ENCODE assay signal across 8 mouse cellular contexts in the genomic region with DNA sequence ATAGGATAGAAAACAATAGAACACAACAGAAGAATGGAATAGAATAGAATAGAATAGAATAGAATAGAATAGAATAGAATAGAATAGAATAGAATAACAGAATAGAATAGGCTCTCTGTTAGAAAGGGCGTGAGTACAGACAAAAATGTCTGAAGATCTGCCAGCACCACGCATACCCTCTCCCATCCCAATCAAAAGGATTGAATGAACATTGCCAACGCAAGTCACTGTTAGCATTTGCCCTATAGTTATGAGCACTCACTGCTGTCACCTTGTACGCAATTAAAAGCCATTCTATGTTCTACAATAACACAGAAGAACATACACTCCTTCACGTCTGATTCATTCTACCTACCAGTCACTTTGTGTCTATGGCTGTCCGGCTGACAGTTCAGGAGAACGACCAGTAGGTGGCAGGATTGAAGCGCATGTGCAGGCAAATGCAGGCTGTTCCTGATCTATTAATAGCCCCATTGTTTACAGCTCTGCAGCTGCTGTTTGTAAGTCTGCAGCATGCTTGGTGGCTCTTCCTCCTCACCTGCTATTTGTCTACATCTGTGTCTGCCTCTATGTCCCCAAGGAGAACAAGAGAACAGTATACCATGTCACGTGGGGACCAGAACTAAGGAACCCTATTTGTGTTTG. TPM values are rescaled to one million over a fixed set of nuclear protein-coding genes. Genes with fewer than 3 reads are reported as not detected.
DNase-seq lines count a peak whose midpoint lies in the region; ATAC-seq lines count a peak whose summit lies in the region.

No protein-coding gene starts in this region.

- no peak overlapping the region for H3K4me3 ChIP-seq in hindbrain, embryonic 16.5 days (ENCODE audit: low read length)

- peak; percentile 55 for DNase-seq in T-cell, adult 2 months (ENCODE audit: low spot score)
- peak; percentile 77 to 86 for DNase-seq in cerebellum, postnatal 25 days
- peak; percentile 67 to 80 for DNase-seq in frontal cortex, postnatal 36 days (ENCODE audit: low spot score in 2 of 2)
- peak; percentile 79 for DNase-seq in left cerebral cortex, adult 11 months (ENCODE audit: low spot score)
- peak; percentile 64 to 79 for DNase-seq in lung, postnatal 4 days
- peak; percentile 75 to 81 for DNase-seq in right cerebral cortex, adult 2 months (ENCODE audit: low spot score in 2 of 2)
- DNase-seq in urinary bladder, postnatal 4 days (ENCODE audit: low spot score in 2 of 2), result peak; percentile 33 to 63

- H3K4me2 ChIP-seq in hindbrain, embryonic 16.5 days (ENCODE audit: low read length), result no peak overlapping the region

- H3K4me1 ChIP-seq in hindbrain, embryonic 16.5 days (ENCODE audit: control insufficient read depth, insufficient read depth, low read depth, low read length), result no peaks in the 10 kb centered on the region

- no peaks in the 10 kb centered on the region for H3K9me3 ChIP-seq in hindbrain, embryonic 16.5 days (ENCODE audit: control insufficient read depth, low read length)

- H3K9ac ChIP-seq in hindbrain, embryonic 16.5 days (ENCODE audit: low read depth, low read length), result no peak overlapping the region

- 0 out of 2 replicates have a peak, but pooled peaks cover 2% of the 10 kb centered on the region for H3K27me3 ChIP-seq in hindbrain, embryonic 16.5 days (replicated peaks; ENCODE audit: control insufficient read depth, insufficient read depth, low read length)

- 21% methylated on average over 9 of the region's 9 CpGs for WGBS in hindbrain, embryonic 16.5 days

- peak; percentile 90 for ATAC-seq in hindbrain, embryonic 16.5 days

- no peaks in the 10 kb centered on the region for H3K36me3 ChIP-seq in hindbrain, embryonic 16.5 days (ENCODE audit: control insufficient read depth, insufficient read depth, low read length)

- no peak overlapping the region for H3K27ac ChIP-seq in hindbrain, embryonic 16.5 days (ENCODE audit: low read depth, low read length)

RNA-seq across cellular contexts. Expression of gene Traf6, which starts 13.0 kb away (rescaled TPM):
- 4.1 and 5.8 TPM in 2 replicates for polyA plus RNA-seq in hindbrain, embryonic 16.5 days (2015; fragmentation: Nextera tagmentation; extraction: Ambion mirVana)

RNA-seq across cellular contexts. Expression of gene B230118H07Rik, which starts 15.8 kb away (rescaled TPM):
- polyA plus RNA-seq in hindbrain, embryonic 16.5 days (2015; fragmentation: Nextera tagmentation; extraction: Ambion mirVana), result 50.0 and 50.5 TPM in 2 replicates

RNA-seq across cellular contexts. Expression of gene Rag1, which starts 15.9 kb away (rescaled TPM):
- 0.09 and 0.17 TPM in 2 replicates for polyA plus RNA-seq in hindbrain, embryonic 16.5 days (2015; fragmentation: Nextera tagmentation; extraction: Ambion mirVana)

RNA-seq across cellular contexts. Expression of gene Rag2, which starts 40.7 kb away (rescaled TPM):
- not detected in 2 replicates for polyA plus RNA-seq in hindbrain, embryonic 16.5 days (2015; fragmentation: Nextera tagmentation; extraction: Ambion mirVana)
